In the genomic region with DNA sequence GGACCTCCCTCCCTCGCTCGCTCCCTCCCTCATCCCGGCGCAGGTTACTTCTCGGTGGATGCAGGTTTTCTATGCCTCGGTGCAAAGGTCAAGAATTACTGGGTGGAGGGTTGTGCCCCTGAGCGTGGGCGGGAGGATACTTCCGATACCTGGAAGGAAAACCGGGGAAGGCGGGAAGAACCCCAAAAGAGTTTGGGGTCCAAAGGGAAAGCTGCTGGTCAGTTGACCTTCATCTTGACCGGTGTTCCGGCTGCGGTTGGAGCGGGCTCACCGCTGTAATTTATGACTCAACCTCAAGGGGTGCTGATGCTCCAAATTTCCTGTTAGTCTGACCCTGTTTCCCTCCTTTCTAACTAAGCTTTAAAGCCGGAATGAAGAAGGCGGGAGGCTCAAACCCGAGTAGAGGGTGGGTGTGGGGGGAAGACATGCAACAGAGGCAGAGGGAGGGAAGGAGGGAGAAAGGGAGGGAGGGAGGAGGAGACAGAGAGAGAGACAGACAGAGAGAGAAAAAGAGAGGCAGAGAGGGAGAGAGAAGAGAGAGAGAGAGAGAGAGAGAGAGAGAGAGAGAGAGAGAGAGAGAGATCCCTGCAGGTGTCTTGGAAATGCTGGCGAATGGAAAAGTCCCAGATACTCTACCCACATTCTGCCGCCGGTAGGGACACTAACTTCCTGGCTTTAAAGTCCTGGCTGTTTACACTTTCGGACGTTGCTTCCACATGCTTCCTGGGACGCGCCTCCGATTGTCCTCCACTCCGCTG, we compare ENCODE assay signal across 8 mouse cellular contexts. TPM values are rescaled to one million over a fixed set of nuclear protein-coding genes. Genes with fewer than 3 reads are reported as not detected.
DNase-seq lines count a peak whose midpoint lies in the region; ATAC-seq lines count a peak whose summit lies in the region.

No protein-coding gene starts in this region.

- H3K4me1 ChIP-seq in heart, embryonic 11.5 days (ENCODE audit: control insufficient read depth, insufficient read depth, low read length): peaks cover 2% of the 10 kb centered on the region; the same call in 1 of the 2 replicates
- H3K4me1 ChIP-seq in kidney, embryonic 14.5 days (ENCODE audit: control insufficient read depth, insufficient read depth, low read length): 0 out of 2 replicates have a peak, but pooled peaks cover 4% of the 10 kb centered on the region

- H3K36me3 ChIP-seq in heart, embryonic 11.5 days (ENCODE audit: control insufficient read depth, insufficient read depth, low read length): no peaks in the 10 kb centered on the region
- H3K36me3 ChIP-seq in kidney, embryonic 14.5 days (ENCODE audit: control insufficient read depth, insufficient read depth, low read length): no peaks in the 10 kb centered on the region

- ATAC-seq in heart, embryonic 11.5 days (replicated peaks; ENCODE audit: insufficient number of reproducible peaks, low FRiP score, low TSS enrichment): no peak; the same call in 1 of the 2 replicates
- ATAC-seq in kidney, embryonic 14.5 days (ENCODE audit: low FRiP score, low TSS enrichment): 0 out of 2 replicates have a peak, but pooled peaks have one; percentile 26

- intact Hi-C loops in left cerebral cortex, postnatal 36 days (cut with DNase I): loop anchor here (2.0 kb wide), 1 partner anchor 436 kb away; no protein-coding TSS in a partner anchor

- under 1% methylated on average over 28 of the region's 28 CpGs for WGBS in heart, embryonic 11.5 days (ENCODE audit: insufficient replicate concordance)
- 1% methylated on average over 28 of the region's 28 CpGs for WGBS in kidney, embryonic 14.5 days

- peak overlapping the region; percentile 40 for H3K4me3 ChIP-seq in heart, embryonic 11.5 days (ENCODE audit: low read depth, low read length)
- H3K4me3 ChIP-seq in kidney, embryonic 14.5 days (ENCODE audit: low read length): peak overlapping the region; percentile 27

- no peak overlapping the region for H3K27ac ChIP-seq in heart, embryonic 11.5 days (ENCODE audit: low read depth, low read length)
- no peak overlapping the region for H3K27ac ChIP-seq in kidney, embryonic 14.5 days (ENCODE audit: low read depth, low read length)

- H3K9ac ChIP-seq in heart, embryonic 11.5 days (ENCODE audit: low read depth, low read length): peak overlapping the region; percentile 56; the same call in 1 of the 2 replicates
- no peak overlapping the region for H3K9ac ChIP-seq in kidney, embryonic 14.5 days (ENCODE audit: low read depth, low read length)

- peaks cover 49% of the 10 kb centered on the region for H3K27me3 ChIP-seq in heart, embryonic 11.5 days (ENCODE audit: control insufficient read depth, insufficient read depth, low read length)
- H3K27me3 ChIP-seq in kidney, embryonic 14.5 days (ENCODE audit: control insufficient read depth, insufficient read depth, low read length): peaks cover 51% of the 10 kb centered on the region

- peak; percentile 46 for DNase-seq in urinary bladder, postnatal 14 days (ENCODE audit: low spot score)
- DNase-seq in urinary bladder, adult 18-20 months (ENCODE audit: low spot score in 2 of 2): no peak
- peak; percentile 79 for DNase-seq in cerebellum, postnatal 10 days
- peak; percentile 72 for DNase-seq in lung, postnatal 10 days
- peak; percentile 85 for DNase-seq in retina, embryonic 14.5 days (ENCODE audit: low spot score)
- no peak for DNase-seq in left cerebral cortex, postnatal 36 days (ENCODE audit: low spot score in 2 of 2)

- H3K4me2 ChIP-seq in heart, embryonic 11.5 days: peak overlapping the region; percentile 76
- H3K4me2 ChIP-seq in kidney, embryonic 14.5 days (replicated peaks; ENCODE audit: low read depth, low read length): peak overlapping the region; percentile 51

- no peaks in the 10 kb centered on the region for H3K9me3 ChIP-seq in heart, embryonic 11.5 days (replicated peaks; ENCODE audit: control insufficient read depth, low read length)
- H3K9me3 ChIP-seq in kidney, embryonic 14.5 days (ENCODE audit: control insufficient read depth, low read length): no peaks in the 10 kb centered on the region

RNA-seq across cellular contexts. Expression of gene Eomes, which starts 10.3 kb away (rescaled TPM):
- 0.08 and 0.17 TPM in 2 replicates for polyA plus RNA-seq in heart, embryonic 11.5 days (2014; fragmentation: Nextera tagmentation; extraction: Ambion mirVana)
- polyA plus RNA-seq in kidney, embryonic 14.5 days (2014; fragmentation: Nextera tagmentation; extraction: Ambion mirVana): not detected in 2 replicates
- under 1 TPM in 1 of 2 experiments, not detected in 1; 0.32 TPM for total RNA-seq in left cerebral cortex, postnatal 36 days (2021)

RNA-seq across cellular contexts. Expression of gene Golga4, which starts 17.8 kb away (rescaled TPM):
- 64.2 and 64.9 TPM in 2 replicates for polyA plus RNA-seq in heart, embryonic 11.5 days (2014; fragmentation: Nextera tagmentation; extraction: Ambion mirVana)
- polyA plus RNA-seq in kidney, embryonic 14.5 days (2014; fragmentation: Nextera tagmentation; extraction: Ambion mirVana): 54.5 and 70.7 TPM in 2 replicates
- 100 to 1,000 TPM in 1 of 2 experiments, 10 to 100 TPM in 1; 84.1 to 116 TPM for total RNA-seq in left cerebral cortex, postnatal 36 days (2021)

Comparison
In these comparisons a context has a peak if more than half of its experiments do, and no peak if none do; other contexts are left out.
1. DNase-seq: peak in urinary bladder, postnatal 14 days (single experiment), cerebellum, postnatal 10 days (2 of 2), lung, postnatal 10 days (single experiment) and retina, embryonic 14.5 days (single experiment); none in urinary bladder, adult 18-20 months (0 of 2) and left cerebral cortex, postnatal 36 days (0 of 2).